Mouse (Mus musculus): ENCODE measurements around the gene Ccnd3.

- TF ChIP-seq POLR2A (IDR thresholded peaks at IDR 0.05; ENCODE audit: control insufficient read depth, extremely low read depth, insufficient read depth, low read length, poor library complexity) (no peak), CTCF (IDR thresholded peaks at IDR 0.05; ENCODE audit: borderline replicate concordance, control insufficient read depth, extremely low read depth, insufficient read depth, low read length, poor library complexity) (no peak)
Measured at GRCm38 (mm10) chr17:47475714-47476113, 29.1 kb upstream of the Ccnd3 start.

Measured in thymus, adult 2 months (tissue).